Mouse (Mus musculus): ENCODE data around the gene Hoxa3. TPM values are rescaled to one million over a fixed set of nuclear protein-coding genes. Genes with fewer than 3 reads are reported as not detected.

Hoxa3 gene
- polyA plus RNA-seq, 1 experiment from 2014 or later, result 2.2 TPM

DNA sequence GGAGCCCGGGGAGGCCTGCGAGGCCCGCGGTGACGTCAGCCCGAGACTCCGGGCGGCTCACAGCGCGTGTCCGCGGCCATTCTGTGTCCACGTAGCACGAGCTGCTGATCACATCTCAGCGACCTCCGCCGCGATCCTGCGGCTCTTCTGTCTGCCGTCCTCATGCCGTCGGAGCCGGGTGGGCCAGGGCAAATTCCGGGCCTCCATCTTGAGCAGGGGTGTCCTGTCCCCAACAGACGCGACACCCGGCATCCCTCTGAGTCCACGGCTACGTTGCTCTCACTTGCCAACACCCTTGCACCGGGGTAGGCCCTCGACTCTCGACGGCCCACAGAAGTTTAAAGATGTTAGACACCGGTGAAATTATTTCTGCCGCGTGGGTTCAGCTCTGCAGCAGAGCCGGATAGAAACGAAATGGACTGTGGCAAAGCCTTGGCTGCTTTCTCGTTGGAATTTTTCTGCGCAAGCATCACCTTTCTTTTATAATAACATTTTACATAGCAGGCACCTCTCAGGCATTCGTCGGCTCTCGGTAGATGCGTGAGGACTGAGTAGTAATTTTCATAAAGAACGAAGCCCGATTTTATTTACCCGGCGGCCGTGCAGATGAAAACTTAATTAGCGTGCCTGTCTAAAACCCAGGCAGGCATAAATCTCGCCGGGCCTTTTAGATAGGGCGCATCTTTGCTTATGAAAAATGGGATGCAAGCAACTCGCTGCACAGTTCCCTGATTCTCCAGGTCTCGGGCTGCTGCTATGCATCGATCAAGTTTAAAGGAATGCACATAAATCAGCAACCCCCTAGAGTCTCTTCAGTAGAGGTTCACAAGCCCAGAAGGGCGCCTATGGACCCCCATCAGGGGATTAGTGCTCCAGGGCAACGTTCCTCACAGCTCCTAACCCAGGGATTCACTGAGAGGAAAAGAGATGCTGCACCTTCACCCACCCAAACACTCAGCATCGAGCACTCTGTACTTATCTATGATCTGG is 40.7 kb upstream of the Hoxa3 start:
- Histone ChIP-seq H3K27ac (ENCODE audit: low read depth, low read length) (no peak overlapping the region), H3K36me3 (ENCODE audit: control insufficient read depth, insufficient read depth, low read length) (no peaks in the 10 kb centered on the region), H3K27me3 (ENCODE audit: control insufficient read depth, insufficient read depth, low read length) (peaks cover 87% of the 10 kb centered on the region), H3K4me2 (peak overlapping the region; percentile 24), H3K4me3 (ENCODE audit: low read depth, low read length) (0 out of 2 replicates have a peak overlapping the region, but pooled peaks have one; percentile 2), H3K9ac (ENCODE audit: low read depth, low read length) (no peak overlapping the region), H3K4me1 (ENCODE audit: control insufficient read depth, insufficient read depth, low read length) (no peaks in the 10 kb centered on the region), H3K9me3 (replicated peaks; ENCODE audit: control insufficient read depth, low read length) (no peaks in the 10 kb centered on the region)
- ATAC-seq (replicated peaks; ENCODE audit: insufficient number of reproducible peaks, low FRiP score, low TSS enrichment), result no peak
- WGBS (ENCODE audit: insufficient replicate concordance), result 1% methylated on average over 59 of the region's 59 CpGs

DNA sequence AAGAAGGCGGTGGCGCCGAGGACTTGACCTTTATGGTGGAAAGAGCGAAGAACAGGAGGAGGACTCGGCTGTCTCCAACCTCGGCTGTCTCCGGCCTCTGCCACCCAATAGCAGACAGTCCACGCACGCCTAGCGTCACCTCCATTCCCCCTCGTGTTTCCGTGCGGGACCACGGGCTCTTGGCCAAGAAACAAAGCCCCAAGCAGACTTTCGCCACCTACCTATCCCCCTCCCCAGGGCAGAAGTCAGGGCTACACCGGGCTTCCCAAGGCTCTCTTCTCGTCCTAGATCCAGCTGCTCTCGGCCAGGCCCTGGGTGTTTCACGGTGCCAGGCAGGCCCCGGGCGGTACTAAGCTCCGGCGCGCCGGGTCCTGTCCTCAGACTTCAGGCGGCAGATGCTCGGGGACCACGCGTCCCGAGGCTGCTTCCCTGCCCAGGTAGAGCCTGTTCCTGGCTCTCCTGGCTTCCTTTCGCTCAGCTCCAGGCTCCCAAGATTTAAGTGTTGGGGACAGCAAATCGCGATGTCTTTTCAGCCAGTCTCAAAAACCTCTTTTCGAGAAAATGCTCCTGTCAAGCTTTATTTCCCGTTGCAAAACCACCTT is 39.7 kb upstream of the Hoxa3 start:
- no peak overlapping the region for H3K4me3 ChIP-seq (ENCODE audit: low read depth, low read length)
- under 1% methylated on average over 34 of the region's 35 CpGs for WGBS (ENCODE audit: insufficient replicate concordance)
- H3K27me3 ChIP-seq (ENCODE audit: control insufficient read depth, insufficient read depth, low read length), result peaks cover 87% of the 10 kb centered on the region
- no peaks in the 10 kb centered on the region for H3K36me3 ChIP-seq (ENCODE audit: control insufficient read depth, insufficient read depth, low read length)
- H3K4me1 ChIP-seq (ENCODE audit: control insufficient read depth, insufficient read depth, low read length), result no peaks in the 10 kb centered on the region
- no peaks in the 10 kb centered on the region for H3K9me3 ChIP-seq (replicated peaks; ENCODE audit: control insufficient read depth, low read length)
- H3K4me2 ChIP-seq, result peak overlapping the region; percentile 24; the same call in 1 of the 2 replicates
- no peak for ATAC-seq (replicated peaks; ENCODE audit: insufficient number of reproducible peaks, low FRiP score, low TSS enrichment)
- no peak overlapping the region for H3K9ac ChIP-seq (ENCODE audit: low read depth, low read length)
- no peak overlapping the region for H3K27ac ChIP-seq (ENCODE audit: low read depth, low read length)

DNA sequence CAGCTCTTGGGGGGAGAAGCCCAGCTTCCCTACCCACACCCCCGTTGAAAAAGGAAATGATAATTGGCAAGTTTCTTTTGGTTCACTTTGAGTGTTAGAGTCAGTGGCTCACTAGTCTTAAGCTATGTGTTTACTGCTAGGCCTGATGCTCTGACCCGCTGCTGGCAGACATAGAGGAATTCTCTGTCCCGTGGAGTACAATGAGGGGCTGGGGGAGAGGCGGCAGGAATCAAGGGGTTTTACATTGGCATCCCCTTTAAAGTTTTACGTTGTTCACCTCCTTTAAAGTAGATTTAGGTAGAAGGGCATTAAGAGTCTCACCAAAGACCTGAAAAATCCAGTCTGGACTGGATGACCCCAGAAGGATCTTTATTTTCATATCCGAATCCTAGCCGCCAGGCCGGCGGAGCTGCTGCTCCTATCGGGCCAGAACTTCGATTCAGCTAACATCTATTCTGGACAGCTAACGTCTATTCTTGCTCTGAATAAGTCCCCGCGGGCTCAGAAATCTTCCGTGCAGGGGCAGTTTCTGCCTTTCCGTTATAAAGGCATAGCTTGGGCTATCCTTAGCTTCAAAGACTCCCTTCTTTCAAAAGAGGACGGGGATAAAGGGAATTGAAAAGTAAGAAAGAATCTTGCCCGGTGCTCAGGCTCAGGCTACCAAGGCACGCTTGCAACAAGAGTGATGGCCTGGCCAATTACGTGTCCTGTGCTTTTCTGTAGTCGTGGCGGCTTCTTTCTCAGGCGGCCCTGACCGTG is 39.1 kb upstream of the Hoxa3 start:
- 1% methylated on average over 24 of the region's 24 CpGs for WGBS (ENCODE audit: insufficient replicate concordance)
- Histone ChIP-seq H3K4me1 (ENCODE audit: control insufficient read depth, insufficient read depth, low read length) (no peaks in the 10 kb centered on the region), H3K27me3 (ENCODE audit: control insufficient read depth, insufficient read depth, low read length) (peaks cover 87% of the 10 kb centered on the region), H3K9me3 (replicated peaks; ENCODE audit: control insufficient read depth, low read length) (no peaks in the 10 kb centered on the region), H3K4me2 (no peak overlapping the region), H3K36me3 (ENCODE audit: control insufficient read depth, insufficient read depth, low read length) (no peaks in the 10 kb centered on the region), H3K9ac (ENCODE audit: low read depth, low read length) (no peak overlapping the region), H3K4me3 (ENCODE audit: low read depth, low read length) (no peak overlapping the region), H3K27ac (ENCODE audit: low read depth, low read length) (no peak overlapping the region)
- no peak for ATAC-seq (replicated peaks; ENCODE audit: insufficient number of reproducible peaks, low FRiP score, low TSS enrichment)

DNA sequence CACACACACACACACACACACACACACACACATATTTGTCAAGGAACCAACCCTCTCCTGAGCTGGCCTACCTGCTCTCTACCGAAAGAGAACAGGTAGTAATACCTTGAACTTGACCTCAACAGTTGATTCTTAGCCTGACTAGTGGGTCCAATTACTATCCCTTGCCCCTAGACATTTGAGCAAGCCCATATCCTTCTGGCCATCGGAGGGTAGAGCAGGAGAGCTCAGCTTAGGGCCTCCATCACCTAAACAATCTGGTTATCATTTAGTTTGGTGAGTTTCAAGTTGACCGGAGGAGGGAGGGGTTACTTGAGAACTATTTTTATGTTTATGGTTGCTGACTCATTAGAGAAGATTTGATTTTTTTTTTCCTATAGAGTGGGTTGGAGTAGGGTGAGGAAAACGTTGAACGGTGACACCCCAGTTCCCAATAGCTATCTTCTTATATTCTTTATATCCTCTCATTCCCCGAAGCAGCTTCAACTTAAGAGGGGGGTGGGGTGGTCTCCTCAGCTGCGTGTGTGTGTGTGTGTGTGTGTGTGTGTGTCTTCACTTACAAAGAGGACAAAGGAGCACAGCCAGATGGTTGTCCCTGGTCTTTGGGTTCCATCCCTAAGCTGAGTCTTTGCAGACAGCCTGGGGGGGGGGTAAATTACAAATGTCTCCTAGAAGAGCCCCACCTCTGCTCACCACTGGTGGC is 38.2 kb upstream of the Hoxa3 start:
- Histone ChIP-seq H3K27me3 (ENCODE audit: control insufficient read depth, insufficient read depth, low read length) (peaks cover 89% of the 10 kb centered on the region), H3K4me2 (no peak overlapping the region), H3K27ac (ENCODE audit: low read depth, low read length) (no peak overlapping the region), H3K9me3 (replicated peaks; ENCODE audit: control insufficient read depth, low read length) (no peaks in the 10 kb centered on the region), H3K9ac (ENCODE audit: low read depth, low read length) (no peak overlapping the region), H3K4me1 (ENCODE audit: control insufficient read depth, insufficient read depth, low read length) (no peaks in the 10 kb centered on the region; the same call in 1 of the 2 replicates), H3K4me3 (ENCODE audit: low read depth, low read length) (no peak overlapping the region), H3K36me3 (ENCODE audit: control insufficient read depth, insufficient read depth, low read length) (no peaks in the 10 kb centered on the region)
- no peak for ATAC-seq (replicated peaks; ENCODE audit: insufficient number of reproducible peaks, low FRiP score, low TSS enrichment)
- WGBS (ENCODE audit: insufficient replicate concordance), result 7% methylated on average over 7 of the region's 7 CpGs

DNA sequence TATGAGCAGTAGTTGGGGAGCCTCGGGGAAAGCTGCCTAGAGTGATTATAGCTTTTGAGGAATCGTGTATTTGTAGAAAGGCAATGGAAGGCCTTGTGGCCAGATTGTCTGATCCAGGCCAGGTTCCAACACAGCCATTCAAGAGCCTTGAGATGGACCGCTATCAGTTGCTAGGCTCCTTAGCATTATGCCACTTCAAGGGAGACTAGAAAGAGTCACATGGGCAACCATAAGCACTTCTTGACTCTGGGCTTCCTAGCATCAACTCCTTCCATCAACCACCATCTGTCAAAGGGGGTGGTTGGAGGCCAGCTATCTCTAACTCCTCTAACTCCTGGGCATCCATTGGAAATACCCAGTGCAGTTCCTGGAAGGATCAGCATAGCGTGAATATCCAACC is 36.7 kb upstream of the Hoxa3 start:
- Histone ChIP-seq H3K9ac (ENCODE audit: low read depth, low read length) (no peak overlapping the region), H3K9me3 (replicated peaks; ENCODE audit: control insufficient read depth, low read length) (no peaks in the 10 kb centered on the region), H3K27ac (ENCODE audit: low read depth, low read length) (no peak overlapping the region), H3K4me3 (ENCODE audit: low read depth, low read length) (no peak overlapping the region), H3K4me1 (ENCODE audit: control insufficient read depth, insufficient read depth, low read length) (peaks cover 5% of the 10 kb centered on the region; the same call in 1 of the 2 replicates), H3K4me2 (no peak overlapping the region), H3K36me3 (ENCODE audit: control insufficient read depth, insufficient read depth, low read length) (no peaks in the 10 kb centered on the region), H3K27me3 (ENCODE audit: control insufficient read depth, insufficient read depth, low read length) (peaks cover 91% of the 10 kb centered on the region)
- no peak for ATAC-seq (replicated peaks; ENCODE audit: insufficient number of reproducible peaks, low FRiP score, low TSS enrichment)
- WGBS (ENCODE audit: insufficient replicate concordance), result 3% methylated on average over 4 of the region's 4 CpGs

DNA sequence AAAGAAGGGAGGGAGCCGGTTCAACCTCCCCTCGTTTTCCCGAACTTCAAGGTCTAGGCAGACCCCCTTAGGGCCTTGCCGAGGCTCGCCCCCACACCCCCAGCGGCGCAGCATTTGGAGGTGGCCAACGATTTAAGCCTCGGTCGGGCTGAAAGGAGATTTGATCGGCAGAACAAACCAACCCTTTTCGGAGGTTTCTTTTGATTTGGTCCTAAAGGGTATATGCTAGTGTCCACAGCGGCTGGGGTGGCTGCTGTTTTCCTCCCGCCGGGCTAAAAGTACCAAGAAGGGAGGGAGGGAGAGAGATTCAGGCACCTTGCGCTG is 36.2 kb upstream of the Hoxa3 start:
- no peak overlapping the region; the same call in 1 of the 2 replicates for H3K4me2 ChIP-seq
- no peak for ATAC-seq (replicated peaks; ENCODE audit: insufficient number of reproducible peaks, low FRiP score, low TSS enrichment)
- H3K4me3 ChIP-seq (ENCODE audit: low read depth, low read length), result 0 out of 2 replicates have a peak overlapping the region, but pooled peaks have one; percentile 4
- peaks cover 95% of the 10 kb centered on the region for H3K27me3 ChIP-seq (ENCODE audit: control insufficient read depth, insufficient read depth, low read length)
- H3K9ac ChIP-seq (ENCODE audit: low read depth, low read length), result no peak overlapping the region
- H3K27ac ChIP-seq (ENCODE audit: low read depth, low read length), result no peak overlapping the region
- H3K36me3 ChIP-seq (ENCODE audit: control insufficient read depth, insufficient read depth, low read length), result no peaks in the 10 kb centered on the region
- peaks cover 5% of the 10 kb centered on the region; the same call in 1 of the 2 replicates for H3K4me1 ChIP-seq (ENCODE audit: control insufficient read depth, insufficient read depth, low read length)
- 2% methylated on average over 16 of the region's 16 CpGs for WGBS (ENCODE audit: insufficient replicate concordance)
- H3K9me3 ChIP-seq (replicated peaks; ENCODE audit: control insufficient read depth, low read length), result no peaks in the 10 kb centered on the region

DNA sequence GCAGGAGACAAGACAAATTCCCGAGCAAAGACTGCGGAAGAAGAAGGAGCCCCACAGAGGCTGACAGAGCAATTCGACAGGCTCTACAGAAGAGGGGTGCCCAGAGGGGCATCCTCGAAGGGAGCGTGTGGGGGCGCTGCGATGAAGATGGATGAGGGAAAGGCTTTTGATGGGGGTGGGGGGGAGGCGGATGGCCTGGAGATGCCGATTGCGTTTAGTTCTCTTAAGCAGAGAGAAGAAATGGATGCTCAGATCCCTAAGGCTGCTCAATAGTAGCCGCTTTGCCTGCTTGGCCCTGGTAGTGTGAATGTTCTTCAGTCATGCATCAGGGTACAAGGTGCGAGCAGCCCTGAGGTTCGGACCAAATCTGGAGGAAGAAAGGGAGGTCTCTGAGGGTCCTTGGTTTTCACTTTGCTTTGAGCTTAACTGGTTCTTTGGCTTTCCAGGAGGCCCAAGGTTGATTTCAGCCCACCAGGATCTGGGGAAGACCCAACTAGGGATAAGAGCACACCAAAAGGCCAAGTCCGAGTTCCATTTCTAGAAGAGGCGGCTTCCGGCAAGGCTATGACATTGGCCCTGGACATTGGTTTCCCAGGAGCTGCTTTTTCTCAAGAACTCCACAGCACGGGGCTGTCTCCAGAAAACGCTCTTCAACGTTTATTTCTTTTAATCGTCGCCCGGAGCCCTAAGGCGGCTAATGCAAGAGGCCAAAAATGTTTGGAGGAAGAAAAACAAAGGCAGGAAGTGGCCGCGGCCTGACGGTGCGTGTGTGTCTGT is 35.7 kb upstream of the Hoxa3 start:
- Histone ChIP-seq H3K27me3 (ENCODE audit: control insufficient read depth, insufficient read depth, low read length) (peaks cover 96% of the 10 kb centered on the region), H3K4me1 (ENCODE audit: control insufficient read depth, insufficient read depth, low read length) (peaks cover 5% of the 10 kb centered on the region; the same call in 1 of the 2 replicates), H3K36me3 (ENCODE audit: control insufficient read depth, insufficient read depth, low read length) (no peaks in the 10 kb centered on the region), H3K4me3 (ENCODE audit: low read depth, low read length) (0 out of 2 replicates have a peak overlapping the region, but pooled peaks have one; percentile 4), H3K4me2 (no peak overlapping the region; the same call in 1 of the 2 replicates), H3K27ac (ENCODE audit: low read depth, low read length) (no peak overlapping the region), H3K9ac (ENCODE audit: low read depth, low read length) (no peak overlapping the region), H3K9me3 (replicated peaks; ENCODE audit: control insufficient read depth, low read length) (no peaks in the 10 kb centered on the region)
- WGBS (ENCODE audit: insufficient replicate concordance), result under 1% methylated on average over 27 of the region's 27 CpGs
- no peak for ATAC-seq (replicated peaks; ENCODE audit: insufficient number of reproducible peaks, low FRiP score, low TSS enrichment)
